Mouse (Mus musculus): Measurements from ENCODE around the gene Cenpm.

GRCm38 (mm10) chr15:82207105-82207459 is 37.5 kb downstream of the Cenpm start:
- no peak for TF ChIP-seq CTCF (IDR thresholded peaks at IDR 0.05; ENCODE audit: low read depth)
- no peak for TF ChIP-seq EP300 (IDR thresholded peaks at IDR 0.05; ENCODE audit: low read depth)
